Mouse (Mus musculus): ENCODE measurements around the gene B3gnt9.

The B3gnt9 gene

GRCm38 (mm10) chr8:105282239-105282638, 27.3 kb upstream of the B3gnt9 start:
- no peak for DNase-seq (ENCODE audit: low spot score in 2 of 2)

- DNase-seq (ENCODE audit: low spot score in 2 of 2): no peak
Measured at GRCm38 (mm10) chr8:105281821-105282220, 26.9 kb upstream of the B3gnt9 start.

GRCm38 (mm10) chr8:105280567-105280966, 25.6 kb upstream of the B3gnt9 start:
- DNase-seq (ENCODE audit: low spot score in 2 of 2): no peak

GRCm38 (mm10) chr8:105278911-105279334, 24.0 kb upstream of the B3gnt9 start:
- peak; percentile 51 to 79 for DNase-seq (ENCODE audit: low spot score in 2 of 2)

- DNase-seq (ENCODE audit: low spot score in 2 of 2): peak in 1 of 2 experiments; percentile 62
Measured at GRCm38 (mm10) chr8:105276292-105277120, 21.6 kb upstream of the B3gnt9 start.

GRCm38 (mm10) chr8:105275840-105276239, 20.9 kb upstream of the B3gnt9 start, which contains the start of gene Nol3:
Gene Nol3 (plus strand): TSS chr8:105276140.
- DNase-seq (ENCODE audit: low spot score in 2 of 2): no peak

GRCm38 (mm10) chr8:105275387-105275786, 20.4 kb upstream of the B3gnt9 start:
- DNase-seq (ENCODE audit: low spot score in 2 of 2): no peak

- DNase-seq (ENCODE audit: low spot score in 2 of 2): no peak
Measured at GRCm38 (mm10) chr8:105270916-105271186, 15.9 kb upstream of the B3gnt9 start.

GRCm38 (mm10) chr8:105270101-105270915, 15.4 kb upstream of the B3gnt9 start:
- no peak for DNase-seq (ENCODE audit: low spot score in 2 of 2)

- no peak for DNase-seq (ENCODE audit: low spot score in 2 of 2)
Measured at GRCm38 (mm10) chr8:105269461-105269947, 14.6 kb upstream of the B3gnt9 start, which contains the start of gene Hsf4. Gene Hsf4 (plus strand): TSS chr8:105269801.

- no peak for DNase-seq (ENCODE audit: low spot score in 2 of 2)
Measured at GRCm38 (mm10) chr8:105269075-105269458, 14.1 kb upstream of the B3gnt9 start.

GRCm38 (mm10) chr8:105268342-105269074, 13.6 kb upstream of the B3gnt9 start:
- no peak for DNase-seq (ENCODE audit: low spot score in 2 of 2)

- no peak for DNase-seq (ENCODE audit: low spot score in 2 of 2)
Measured at GRCm38 (mm10) chr8:105266775-105267174, 11.8 kb upstream of the B3gnt9 start.

- DNase-seq (ENCODE audit: low spot score in 2 of 2): no peak
Measured at GRCm38 (mm10) chr8:105265128-105265527, 10.2 kb upstream of the B3gnt9 start.

- DNase-seq (ENCODE audit: low spot score in 2 of 2): peak in 1 of 2 experiments; percentile 69
Measured at GRCm38 (mm10) chr8:105264024-105264982, 9.3 kb upstream of the B3gnt9 start, which contains the start of the genes Tradd and Fbxl8. Gene Tradd (minus strand): TSS chr8:105264609. Gene Fbxl8 (plus strand): TSS chr8:105264648.

- DNase-seq (ENCODE audit: low spot score in 2 of 2): no peak
Measured at GRCm38 (mm10) chr8:105263244-105263912, 8.4 kb upstream of the B3gnt9 start.

GRCm38 (mm10) chr8:105261326-105261980, 6.5 kb upstream of the B3gnt9 start:
- no peak for DNase-seq (ENCODE audit: low spot score in 2 of 2)

GRCm38 (mm10) chr8:105260371-105261099, 5.6 kb upstream of the B3gnt9 start:
- DNase-seq (ENCODE audit: low spot score in 2 of 2): no peak
